Mouse (Mus musculus) bone marrow, adult 2 months (tissue): Measurements from ENCODE around the gene Mrps36.
"Not testable (repeated sequence)": the region's sequence is repeated elsewhere in the genome, so short reads cannot be mapped to it uniquely, and the experiment has no call there.

Source experiments
- CTCF ChIP-seq: fragments of 200-500 bp; IDR thresholded peaks from 2 replicates; pipeline ENCODE4 v1.5.1; 2011; ENCODE audit warnings: low read length, control low read depth; ENCODE audit not compliant: control insufficient read depth, insufficient read depth
- POLR2A ChIP-seq: fragments of 200-500 bp; IDR thresholded peaks from 2 replicates; pipeline ENCODE4 v1.6.1; 2011; ENCODE audit warnings: low read depth, mild to moderate bottlenecking, control low read depth, low read length, borderline replicate concordance; ENCODE audit not compliant: control insufficient read depth

DNA sequence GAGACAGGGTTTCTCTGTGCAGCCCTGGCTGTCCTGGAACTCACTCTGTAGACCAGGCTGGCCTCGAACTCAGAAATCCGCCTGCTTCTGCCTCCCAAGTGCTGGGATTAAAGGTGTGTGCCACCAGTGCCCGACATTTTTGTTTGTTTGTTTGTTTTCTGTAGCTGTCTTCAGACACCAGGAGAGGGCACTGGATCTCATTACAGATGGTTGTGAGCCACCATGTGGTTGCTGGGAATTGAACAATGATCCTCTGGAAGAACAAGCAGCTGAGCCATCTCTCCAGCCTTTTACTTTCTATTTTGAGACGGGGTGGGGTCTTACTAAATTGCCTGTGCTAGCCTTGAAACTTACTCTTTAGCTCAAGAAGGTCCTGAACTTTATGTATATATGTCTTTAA, 15.9 kb downstream of the Mrps36 start:
- not testable (repeated sequence) for TF ChIP-seq CTCF, POLR2A
